Mouse (Mus musculus) embryonic facial prominence, embryonic 11.5 days (tissue): Measurements from ENCODE around the gene Olfml3. TPM values are rescaled to one million over a fixed set of nuclear protein-coding genes. Genes with fewer than 3 reads are reported as not detected.

ENCODE experiments used
- ATAC-seq: fragments of 200-750 bp; cut with Nextera tagmentation; replicated peaks from 2 replicates; pipeline ENCODE4 v1.8.0; 2017; ENCODE audit warnings: low read depth; ENCODE audit not compliant: insufficient number of reproducible peaks, low FRiP score, low TSS enrichment
- DNase-seq: peaks from one replicate; pipeline ENCODE4 v3.0.0-alpha.2; 2015; ENCODE audit warnings: low spot score
- H3K27ac ChIP-seq: fragments of 300-500 bp; sonication (generic); replicated peaks from 2 replicates; pipeline ENCODE4 v1.5.1; 2014; ENCODE audit warnings: mild to moderate bottlenecking, low read depth, low read length, control low read depth
- H3K27me3 ChIP-seq: fragments of 300-500 bp; sonication (generic); 2 replicates; pipeline ENCODE4 v1.6.1; 2014; ENCODE audit warnings: mild to moderate bottlenecking, low read length, moderate library complexity, mixed read lengths; ENCODE audit not compliant: control insufficient read depth, insufficient read depth
- H3K36me3 ChIP-seq: fragments of 300-500 bp; sonication (generic); replicated peaks from 2 replicates; pipeline ENCODE4 v1.6.1; 2014; ENCODE audit warnings: low read depth, mild to moderate bottlenecking, low read length, moderate library complexity, mixed read lengths; ENCODE audit not compliant: control insufficient read depth, insufficient read depth
- H3K4me1 ChIP-seq: fragments of 300-500 bp; sonication (generic); 2 replicates; pipeline ENCODE4 v1.6.1; 2014; ENCODE audit warnings: low read length, mixed read lengths; ENCODE audit not compliant: control insufficient read depth, insufficient read depth
- H3K4me2 ChIP-seq: fragments of 300-500 bp; sonication (generic); 2 replicates; pipeline ENCODE4 v1.6.1; 2014; ENCODE audit warnings: low read depth, mild to moderate bottlenecking, control low read depth, low read length, moderate library complexity
- H3K4me3 ChIP-seq: fragments of 300-500 bp; sonication (generic); 2 replicates; pipeline ENCODE4 v1.5.1; 2014; ENCODE audit warnings: low read depth, low read length, control low read depth
- H3K9ac ChIP-seq: fragments of 300-500 bp; sonication (generic); replicated peaks from 2 replicates; pipeline ENCODE4 v1.6.1; 2014; ENCODE audit warnings: mild to moderate bottlenecking, control low read depth, low read length
- H3K9me3 ChIP-seq: fragments of 300-500 bp; sonication (generic); replicated peaks from 2 replicates; pipeline ENCODE4 v1.6.1; 2016; ENCODE audit warnings: mild to moderate bottlenecking, low read length, inconsistent platforms, mixed read lengths; ENCODE audit not compliant: control insufficient read depth
- WGBS: fragments of 180-500 bp; shearing (Covaris S2); extraction: QIAGEN DNeasy Blood & Tissue Kit; methylation state at CpG from one replicate; pipeline ENCODE4 v1.1.7; 2014; 5-methylcytosine and 5-hydroxymethylcytosine counted together
- polyA plus RNA-seq: library from polyadenylated mRNA; unstranded; fragments of >200 nt; fragmentation: Nextera tagmentation; extraction: Ambion mirVana; gene quantifications from 2 replicates; pipeline ENCODE4 v1.2.1, GENCODE M21; 2014

Gene Olfml3
- polyA plus RNA-seq, 1 experiment from 2014 or later, result 25.2 TPM

- Histone ChIP-seq H3K4me3 (no peak overlapping the region), H3K4me2 (no peak overlapping the region), H3K36me3 (peaks cover 5% of the 10 kb centered on the region; the same call in 1 of the 2 replicates), H3K27ac (no peak overlapping the region), H3K9ac (no peak overlapping the region), H3K4me1 (no peaks in the 10 kb centered on the region), H3K27me3 (no peaks in the 10 kb centered on the region), H3K9me3 (no peaks in the 10 kb centered on the region)
- 90% methylated on average over 15 of the region's 15 CpGs for WGBS
- ATAC-seq (no peak), DNase-seq (no peak)
These were observed 36.2 kb upstream of the Olfml3 start for GRCm38 (mm10) chr3:103774009-103774408.

- Histone ChIP-seq H3K36me3 (peaks cover 5% of the 10 kb centered on the region; the same call in 1 of the 2 replicates), H3K27me3 (no peaks in the 10 kb centered on the region)
These were observed 35.7 kb upstream of the Olfml3 start for GRCm38 (mm10) chr3:103773508-103773907.

GRCm38 (mm10) chr3:103772846-103773245, 35.0 kb upstream of the Olfml3 start:
- no peak overlapping the region for H3K27ac ChIP-seq
- no peak overlapping the region for H3K4me3 ChIP-seq
- H3K4me1 ChIP-seq, result no peaks in the 10 kb centered on the region
- no peaks in the 10 kb centered on the region for H3K9me3 ChIP-seq
- WGBS, result 91% methylated on average over 4 of the region's 4 CpGs
- no peaks in the 10 kb centered on the region for H3K27me3 ChIP-seq
- ATAC-seq (no peak), DNase-seq (no peak)
- H3K4me2 ChIP-seq, result no peak overlapping the region
- peaks cover 5% of the 10 kb centered on the region; the same call in 1 of the 2 replicates for H3K36me3 ChIP-seq
- H3K9ac ChIP-seq, result no peak overlapping the region

More at GRCm38 (mm10) chr3:103773508-103773907, 35.7 kb upstream of the Olfml3 start:
- no peaks in the 10 kb centered on the region for H3K4me1 ChIP-seq
- no peak for DNase-seq
- no peak for ATAC-seq
- H3K9me3 ChIP-seq, result no peaks in the 10 kb centered on the region
- 77% methylated on average over 3 of the region's 3 CpGs for WGBS
- no peak overlapping the region for H3K9ac ChIP-seq
- no peak overlapping the region for H3K27ac ChIP-seq
- no peak overlapping the region for H3K4me2 ChIP-seq
- H3K4me3 ChIP-seq, result no peak overlapping the region

- Histone ChIP-seq H3K36me3 (no peaks in the 10 kb centered on the region), H3K4me2 (no peak overlapping the region), H3K4me1 (no peaks in the 10 kb centered on the region), H3K9me3 (no peaks in the 10 kb centered on the region), H3K27ac (no peak overlapping the region), H3K9ac (no peak overlapping the region), H3K27me3 (no peaks in the 10 kb centered on the region), H3K4me3 (no peak overlapping the region)
- DNase-seq, result no peak
- ATAC-seq, result no peak
- 85% methylated on average over 9 of the region's 9 CpGs for WGBS
These were observed 33.8 kb upstream of the Olfml3 start for GRCm38 (mm10) chr3:103771531-103772130.

- Histone ChIP-seq H3K4me3 (no peak overlapping the region), H3K9me3 (no peaks in the 10 kb centered on the region), H3K9ac (no peak overlapping the region), H3K4me1 (no peaks in the 10 kb centered on the region), H3K36me3 (no peaks in the 10 kb centered on the region; the same call in 1 of the 2 replicates), H3K4me2 (no peak overlapping the region), H3K27me3 (no peaks in the 10 kb centered on the region), H3K27ac (no peak overlapping the region)
- no peak for ATAC-seq
- no peak for DNase-seq
- 74% methylated on average over 3 of the region's 3 CpGs for WGBS
These were observed 29.0 kb upstream of the Olfml3 start for GRCm38 (mm10) chr3:103766789-103767188.

GRCm38 (mm10) chr3:103759261-103759970, 21.6 kb upstream of the Olfml3 start:
- Histone ChIP-seq H3K9ac (no peak overlapping the region), H3K9me3 (no peaks in the 10 kb centered on the region), H3K4me1 (no peaks in the 10 kb centered on the region), H3K27me3 (no peaks in the 10 kb centered on the region), H3K4me2 (no peak overlapping the region), H3K27ac (no peak overlapping the region), H3K4me3 (no peak overlapping the region), H3K36me3 (peaks cover 3% of the 10 kb centered on the region)
- DNase-seq (no peak), ATAC-seq (no peak)
- 89% methylated on average over 5 of the region's 5 CpGs for WGBS

- no peaks in the 10 kb centered on the region for H3K9me3 ChIP-seq
- H3K4me2 ChIP-seq, result no peak overlapping the region
- 85% methylated on average over 7 of the region's 7 CpGs for WGBS
- no peak overlapping the region for H3K4me3 ChIP-seq
- no peak overlapping the region for H3K9ac ChIP-seq
- H3K36me3 ChIP-seq, result peaks cover 3% of the 10 kb centered on the region
- no peak for DNase-seq
- no peaks in the 10 kb centered on the region for H3K4me1 ChIP-seq
- no peak for ATAC-seq
- no peaks in the 10 kb centered on the region for H3K27me3 ChIP-seq
- H3K27ac ChIP-seq, result no peak overlapping the region
These were observed 20.7 kb upstream of the Olfml3 start for GRCm38 (mm10) chr3:103758456-103758855.

- ATAC-seq (no peak), DNase-seq (no peak)
- H3K27ac ChIP-seq, result no peak overlapping the region
- no peaks in the 10 kb centered on the region for H3K27me3 ChIP-seq
- H3K9ac ChIP-seq, result no peak overlapping the region
- H3K36me3 ChIP-seq, result peaks cover 3% of the 10 kb centered on the region
- no peak overlapping the region for H3K4me3 ChIP-seq
- H3K9me3 ChIP-seq, result no peaks in the 10 kb centered on the region
- 93% methylated on average over 2 of the region's 2 CpGs for WGBS
- no peak overlapping the region for H3K4me2 ChIP-seq
- H3K4me1 ChIP-seq, result no peaks in the 10 kb centered on the region
These were observed 19.1 kb upstream of the Olfml3 start for GRCm38 (mm10) chr3:103756920-103757319.
